In the genomic region with DNA sequence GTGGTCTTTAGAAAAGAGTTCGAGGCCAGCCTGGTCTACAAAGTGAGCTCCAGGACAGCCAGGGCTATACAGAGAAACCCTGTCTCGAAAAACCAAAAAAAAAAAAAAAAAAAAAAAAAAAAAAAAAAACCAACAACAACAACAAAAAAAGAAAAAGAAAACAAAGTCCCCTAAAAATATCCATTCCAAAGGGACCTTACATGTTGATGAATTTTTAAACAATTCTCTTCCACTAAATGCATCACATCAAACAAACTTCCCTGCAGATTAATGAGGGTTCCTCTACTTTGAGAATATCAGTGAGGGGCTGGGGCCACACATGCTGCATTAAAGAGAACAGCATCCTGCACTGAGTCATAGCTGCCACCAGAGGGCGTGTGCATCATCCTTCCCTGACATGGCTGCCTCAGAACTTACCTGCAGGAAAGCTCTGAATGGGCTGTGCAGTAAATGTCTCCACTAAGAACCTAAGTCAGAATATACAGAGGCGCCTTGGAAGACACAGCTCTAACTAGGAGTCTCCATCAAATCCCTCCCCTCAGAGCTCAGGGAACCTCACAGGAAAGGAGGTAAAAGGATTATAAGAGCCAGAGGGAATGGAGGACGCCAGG, we compare ENCODE assay signal across 9 mouse cellular contexts. TPM values are rescaled to one million over a fixed set of nuclear protein-coding genes. Genes with fewer than 3 reads are reported as not detected.
DNase-seq lines count a peak whose midpoint lies in the region; ATAC-seq lines count a peak whose summit lies in the region.
"Had no signal": no experiment of that assay in that cellular context is flagged by ENCODE, and none has a peak within 500 bp of the region (broad histone marks: within the 10 kb centered on the region; RNA-seq: fewer than 3 reads in every experiment).

No protein-coding gene starts in this region.

- peaks cover 9% of the 10 kb centered on the region; the same call in 1 of the 2 replicates for H3K36me3 ChIP-seq in embryonic facial prominence, embryonic 10.5 days (replicated peaks)
- no peaks in the 10 kb centered on the region for H3K36me3 ChIP-seq in neural tube, embryonic 11.5 days (ENCODE audit: control insufficient read depth, insufficient read depth, low read length)

- no peaks in the 10 kb centered on the region for H3K9me3 ChIP-seq in embryonic facial prominence, embryonic 10.5 days
- no peaks in the 10 kb centered on the region for H3K9me3 ChIP-seq in neural tube, embryonic 11.5 days (ENCODE audit: control insufficient read depth, low read length)
- H3K9me3 ChIP-seq: megakaryocyte, embryonic 14.5 days had no signal

- no peak overlapping the region for H3K9ac ChIP-seq in neural tube, embryonic 11.5 days (ENCODE audit: low read length)

- H3K27me3 ChIP-seq in embryonic facial prominence, embryonic 10.5 days (replicated peaks; ENCODE audit: low read depth, poor library complexity, severe bottlenecking): 0 out of 2 replicates have a peak, but pooled peaks cover 5% of the 10 kb centered on the region
- H3K27me3 ChIP-seq in neural tube, embryonic 11.5 days (ENCODE audit: control insufficient read depth, insufficient read depth, low read length): no peaks in the 10 kb centered on the region

- no peak overlapping the region for H3K4me3 ChIP-seq in embryonic facial prominence, embryonic 10.5 days
- no peak overlapping the region for H3K4me3 ChIP-seq in neural tube, embryonic 11.5 days (ENCODE audit: low read depth, low read length)
- H3K4me3 ChIP-seq: megakaryocyte, embryonic 14.5 days had no signal

- 47% methylated on average over 5 of the region's 5 CpGs for WGBS in embryonic facial prominence, embryonic 10.5 days
- 56% methylated on average over 5 of the region's 5 CpGs for WGBS in neural tube, embryonic 11.5 days

- no peak overlapping the region for H3K4me2 ChIP-seq in neural tube, embryonic 11.5 days (ENCODE audit: low read depth)

- peaks cover 10% of the 10 kb centered on the region for H3K4me1 ChIP-seq in embryonic facial prominence, embryonic 10.5 days
- H3K4me1 ChIP-seq in neural tube, embryonic 11.5 days (ENCODE audit: control insufficient read depth, insufficient read depth, low read length): no peaks in the 10 kb centered on the region

- H3K27ac ChIP-seq in embryonic facial prominence, embryonic 10.5 days (replicated peaks): no peak overlapping the region
- H3K27ac ChIP-seq in neural tube, embryonic 11.5 days (ENCODE audit: low read depth, low read length): no peak overlapping the region

- peak; percentile 42; the same call in 1 of the 2 replicates for ATAC-seq in cerebellum, adult (ENCODE audit: insufficient number of reproducible peaks, low FRiP score, low TSS enrichment)
- peak; percentile 36; the same call in 1 of the 2 replicates for ATAC-seq in neural tube, embryonic 11.5 days (ENCODE audit: insufficient read depth, low FRiP score, low TSS enrichment)

- DNase-seq in cerebellum, postnatal 4 days (ENCODE audit: low spot score in 2 of 2): no peak
- peak; percentile 40 for DNase-seq in right cerebral cortex, adult 18-20 months
- no peak for DNase-seq in right cerebral cortex, postnatal 10 days (ENCODE audit: low spot score in 2 of 2)
- peak; percentile 60 for DNase-seq in embryonic facial prominence, embryonic 10.5 days (ENCODE audit: low spot score)
- DNase-seq in kidney, postnatal 4 days: peak; percentile 47 to 62
- DNase-seq in neural tube, embryonic 11.5 days (ENCODE audit: low spot score): peak; percentile 56
- no peak for DNase-seq in gastrocnemius, postnatal 4 days (ENCODE audit: low spot score in 2 of 2)

RNA-seq across cellular contexts. Expression of a gene that starts 22.6 kb away (rescaled TPM):
- 35.0 and 35.1 TPM in 2 replicates for polyA plus RNA-seq in embryonic facial prominence, embryonic 10.5 days (2016; fragmentation: Nextera tagmentation; extraction: Ambion mirVana)
- polyA plus RNA-seq in neural tube, embryonic 11.5 days (2014; fragmentation: Nextera tagmentation; extraction: Ambion mirVana): 42.5 and 44.0 TPM in 2 replicates
- 10 to 100 TPM; 18.9 to 20.9 TPM for total RNA-seq in gastrocnemius, postnatal 4 days (2021)

RNA-seq across cellular contexts. Expression of a gene that starts 41.6 kb away (rescaled TPM):
- polyA plus RNA-seq in embryonic facial prominence, embryonic 10.5 days (2016; fragmentation: Nextera tagmentation; extraction: Ambion mirVana): 608 and 633 TPM in 2 replicates
- polyA plus RNA-seq in neural tube, embryonic 11.5 days (2014; fragmentation: Nextera tagmentation; extraction: Ambion mirVana): 694 and 702 TPM in 2 replicates
- total RNA-seq in gastrocnemius, postnatal 4 days (2021): 100 to 1,000 TPM; 102 to 123 TPM

Comparison
In these comparisons a context has a peak if more than half of its experiments do, and no peak if none do; other contexts are left out.
1. DNase-seq: peak in right cerebral cortex, adult 18-20 months (single experiment), embryonic facial prominence, embryonic 10.5 days (single experiment), kidney, postnatal 4 days (2 of 2) and neural tube, embryonic 11.5 days (single experiment); none in cerebellum, postnatal 4 days (0 of 2), right cerebral cortex, postnatal 10 days (0 of 2) and gastrocnemius, postnatal 4 days (0 of 2).